ENCODE assay signal across 30 mouse cellular contexts in genomic region chr10:7837446-7837845, GRCm38 (mm10).
"Had no signal": no experiment of that assay in that cellular context is flagged by ENCODE, and none has a peak within 500 bp of the region (broad histone marks: within the 10 kb centered on the region; RNA-seq: fewer than 3 reads in every experiment).

No protein-coding gene starts in this region.

- H3K9ac ChIP-seq: heart, embryonic 12.5 days; heart, embryonic 13.5 days; heart, embryonic 15.5 days; hindbrain, embryonic 12.5 days; hindbrain, embryonic 13.5 days; hindbrain, embryonic 14.5 days; hindbrain, embryonic 15.5 days; intestine, embryonic 15.5 days; kidney, embryonic 15.5 days had no signal

- H3K4me1 ChIP-seq: hindbrain, embryonic 15.5 days had no signal

- H3K4me2 ChIP-seq: heart, embryonic 11.5 days; heart, embryonic 12.5 days; heart, embryonic 13.5 days; heart, embryonic 15.5 days; hindbrain, embryonic 12.5 days; hindbrain, embryonic 13.5 days; hindbrain, embryonic 14.5 days; hindbrain, embryonic 15.5 days; intestine, embryonic 15.5 days; kidney, embryonic 15.5 days had no signal

- H3K4me3 ChIP-seq: heart, embryonic 10.5 days; heart, embryonic 12.5 days; heart, embryonic 13.5 days; heart, embryonic 15.5 days; hindbrain, embryonic 10.5 days; hindbrain, embryonic 12.5 days; hindbrain, embryonic 13.5 days; hindbrain, embryonic 15.5 days; intestine, embryonic 15.5 days; kidney, embryonic 15.5 days; layer of hippocampus, adult 2 months had no signal

- H3K27ac ChIP-seq: heart, embryonic 10.5 days; heart, embryonic 13.5 days; heart, embryonic 15.5 days; hindbrain, embryonic 10.5 days; hindbrain, embryonic 12.5 days; hindbrain, embryonic 13.5 days; hindbrain, embryonic 14.5 days; hindbrain, embryonic 15.5 days; hindbrain, postnatal 0 days; intestine, embryonic 15.5 days; kidney, embryonic 15.5 days; kidney, postnatal 0 days; layer of hippocampus, adult 2 months had no signal

- ATAC-seq: hindbrain, embryonic 16.5 days; hindbrain, postnatal 0 days; intestine, embryonic 15.5 days; intestine, embryonic 16.5 days; intestine, postnatal 0 days had no signal

- H3K27me3 ChIP-seq: heart, embryonic 12.5 days; hindbrain, embryonic 12.5 days; hindbrain, embryonic 13.5 days; hindbrain, embryonic 15.5 days; intestine, embryonic 15.5 days had no signal

- H3K36me3 ChIP-seq: heart, embryonic 10.5 days; heart, embryonic 12.5 days; heart, embryonic 13.5 days; heart, embryonic 15.5 days; hindbrain, embryonic 10.5 days; hindbrain, embryonic 12.5 days; hindbrain, embryonic 13.5 days; hindbrain, embryonic 15.5 days; intestine, embryonic 15.5 days; kidney, embryonic 15.5 days had no signal

- H3K9me3 ChIP-seq: heart, embryonic 10.5 days; heart, embryonic 12.5 days; heart, embryonic 13.5 days; heart, embryonic 15.5 days; hindbrain, embryonic 10.5 days; hindbrain, embryonic 12.5 days; hindbrain, embryonic 13.5 days; hindbrain, embryonic 15.5 days; intestine, embryonic 15.5 days; kidney, embryonic 15.5 days had no signal

- DNase-seq: heart, postnatal 10 days; heart, postnatal 14 days; heart, postnatal 36 days; heart, postnatal 4 days; kidney, adult 11 months; kidney, adult 18-20 months; kidney, postnatal 10 days; kidney, postnatal 14 days; kidney, postnatal 25 days; kidney, postnatal 4 days; layer of hippocampus, adult 9-11 months; layer of hippocampus, postnatal 36 days had no signal
